Mouse (Mus musculus) right cerebral cortex, postnatal 14 days (tissue): ENCODE results near the gene Tecpr1.

Source experiments
- DNase-seq: peaks from one replicate; pipeline ENCODE4 v3.0.0; 2022

The Tecpr1 gene

DNA sequence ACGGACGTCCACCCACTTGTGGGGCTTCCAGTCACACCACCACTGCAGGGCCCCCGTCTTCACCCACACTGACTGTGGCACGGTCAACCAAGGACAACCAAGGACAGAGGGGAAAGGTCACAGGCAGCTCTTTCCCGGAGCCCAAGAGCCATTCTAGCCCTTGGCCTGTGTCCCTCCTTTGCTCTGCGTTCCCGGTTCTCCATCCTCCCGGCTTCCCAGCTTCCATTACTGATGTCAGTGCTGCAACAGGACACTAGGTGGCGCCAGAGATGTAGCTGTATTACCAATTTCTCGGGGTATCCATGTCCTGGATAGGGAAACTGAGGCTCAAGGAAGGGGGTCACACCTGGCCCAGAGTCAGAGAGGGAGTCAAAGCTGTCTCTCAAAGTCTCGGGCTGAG, 15.9 kb downstream of the Tecpr1 start:
- peak; percentile 62 for DNase-seq

DNA sequence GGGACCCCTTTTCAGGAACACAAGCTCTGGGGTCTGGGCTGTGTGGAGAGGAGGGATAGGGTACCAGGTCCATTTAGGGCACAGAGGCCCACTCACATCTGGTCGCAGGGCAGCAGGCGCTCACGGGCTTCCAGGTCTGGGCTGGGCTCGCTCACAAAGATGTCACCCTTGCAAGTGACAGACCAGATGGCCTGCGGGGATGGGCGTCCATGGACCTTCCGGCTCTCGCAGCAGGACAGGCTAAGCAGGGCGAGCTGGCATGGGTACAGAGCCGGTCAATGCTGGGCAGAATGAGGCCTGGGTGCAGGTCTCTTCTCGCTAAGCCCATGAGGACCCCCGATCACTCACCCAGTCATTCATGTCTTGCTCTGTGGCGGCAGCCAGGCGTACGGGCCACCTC, 17.3 kb downstream of the Tecpr1 start:
- DNase-seq, result no peak

- DNase-seq, result no peak
Measured at GRCm38 (mm10) chr5:144204911-144205310, 18.5 kb downstream of the Tecpr1 start.

DNA sequence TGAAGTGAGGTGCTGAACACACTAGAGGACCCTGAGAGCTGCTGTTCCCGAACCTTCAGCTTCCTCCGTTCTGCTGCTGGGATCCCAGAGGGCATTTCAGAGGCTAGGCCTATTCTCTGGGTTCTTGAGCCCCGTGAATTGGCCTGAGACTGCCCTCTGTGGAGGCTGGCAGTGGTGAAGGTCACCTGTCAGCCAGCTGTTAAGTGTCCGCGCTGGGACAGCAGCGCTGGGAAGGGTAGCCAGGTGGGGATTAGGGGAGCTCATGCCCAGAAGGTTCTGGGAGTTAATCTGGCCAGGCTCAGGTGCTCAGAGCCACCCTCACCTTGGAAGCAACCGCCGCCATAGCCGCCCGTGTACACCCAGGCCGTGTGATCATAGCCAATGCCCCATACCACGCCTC, 19.1 kb downstream of the Tecpr1 start:
- no peak for DNase-seq

GRCm38 (mm10) chr5:144203398-144203959, 19.9 kb downstream of the Tecpr1 start:
- no peak for DNase-seq

GRCm38 (mm10) chr5:144202430-144202829, 21.0 kb downstream of the Tecpr1 start:
- no peak for DNase-seq

- DNase-seq, result no peak
Measured at GRCm38 (mm10) chr5:144200616-144201015, 22.8 kb downstream of the Tecpr1 start.

DNA sequence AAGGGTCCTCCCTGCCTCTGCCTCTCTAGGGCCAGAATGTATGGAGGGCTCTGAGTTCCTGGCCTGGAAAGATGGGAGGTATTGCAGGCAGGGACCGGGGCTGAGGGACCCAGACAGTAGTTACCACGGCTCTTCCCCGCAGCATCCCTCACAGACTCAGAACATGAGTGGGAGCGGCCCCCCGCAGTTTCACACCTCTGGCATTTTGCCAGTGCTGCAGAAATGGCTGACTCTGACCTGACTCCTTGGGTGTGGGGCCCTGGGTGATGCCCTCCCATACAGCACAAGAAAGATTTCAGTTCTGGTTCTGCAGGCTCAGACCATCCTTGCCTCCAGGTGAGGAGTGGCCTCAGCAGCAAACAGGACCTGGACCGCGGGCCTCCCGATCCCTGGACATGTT, 27.8 kb downstream of the Tecpr1 start:
- no peak for DNase-seq

GRCm38 (mm10) chr5:144194416-144194815, 29.0 kb downstream of the Tecpr1 start:
- DNase-seq, result no peak

DNA sequence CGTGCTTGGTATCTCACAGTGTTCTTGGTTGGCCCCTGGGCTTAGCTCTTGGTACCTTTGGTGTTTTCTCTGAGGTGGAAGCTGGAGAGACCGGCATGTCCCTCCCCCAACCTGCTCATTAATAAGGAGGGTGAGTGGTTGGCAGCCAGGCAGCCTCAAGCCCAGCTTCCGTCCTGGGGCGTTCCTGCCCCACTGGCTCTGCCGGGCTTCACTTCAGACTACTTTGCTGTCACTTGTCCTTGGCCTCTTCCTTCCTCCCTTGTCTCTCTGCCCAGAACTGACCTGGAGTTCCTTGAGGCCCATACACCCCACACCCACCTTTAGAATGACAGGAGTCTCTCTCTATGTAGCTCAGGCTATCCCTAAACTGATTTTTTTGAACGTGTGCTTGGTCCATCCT, 30.7 kb downstream of the Tecpr1 start:
- DNase-seq, result no peak

GRCm38 (mm10) chr5:144191026-144191425, 32.4 kb downstream of the Tecpr1 start:
- DNase-seq, result no peak

DNA sequence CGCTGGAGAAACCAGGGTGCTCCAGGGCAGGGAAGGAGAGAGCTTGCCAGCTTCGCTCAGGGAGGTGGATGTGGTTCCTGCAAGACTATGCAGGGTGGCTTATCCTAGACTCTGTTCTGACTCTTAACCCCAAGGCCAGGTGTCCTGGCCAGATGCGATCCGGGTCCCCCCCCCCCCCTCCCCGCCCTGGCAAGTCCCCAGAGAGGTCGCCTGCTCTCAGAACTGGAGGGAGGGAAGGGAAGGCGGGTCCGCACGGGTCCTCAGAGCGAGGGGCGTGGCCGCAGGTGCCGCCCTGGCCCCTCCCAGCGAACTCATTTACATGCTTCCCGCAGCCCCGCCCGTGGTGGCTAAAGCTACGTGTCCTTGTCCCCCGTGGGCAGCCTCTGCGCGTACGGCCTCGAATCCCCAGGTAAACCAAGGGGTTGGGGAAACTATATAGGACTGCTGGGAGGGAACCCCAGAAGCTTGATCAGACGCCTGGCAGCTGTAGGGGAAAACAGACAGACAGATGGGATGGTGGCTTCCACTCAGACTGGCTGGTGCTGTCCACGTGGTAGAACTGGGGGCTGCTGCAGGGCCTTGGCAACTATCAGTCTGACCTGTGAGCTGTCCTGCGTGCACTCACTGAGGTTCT, 33.3 kb downstream of the Tecpr1 start, which contains the start of gene Bhlha15:
Bhlha15 (plus strand) TSS at position 337 of the 634 bp plus-strand sequence.
- DNase-seq, result no peak

GRCm38 (mm10) chr5:144189327-144189726, 34.1 kb downstream of the Tecpr1 start:
- DNase-seq, result no peak

DNA sequence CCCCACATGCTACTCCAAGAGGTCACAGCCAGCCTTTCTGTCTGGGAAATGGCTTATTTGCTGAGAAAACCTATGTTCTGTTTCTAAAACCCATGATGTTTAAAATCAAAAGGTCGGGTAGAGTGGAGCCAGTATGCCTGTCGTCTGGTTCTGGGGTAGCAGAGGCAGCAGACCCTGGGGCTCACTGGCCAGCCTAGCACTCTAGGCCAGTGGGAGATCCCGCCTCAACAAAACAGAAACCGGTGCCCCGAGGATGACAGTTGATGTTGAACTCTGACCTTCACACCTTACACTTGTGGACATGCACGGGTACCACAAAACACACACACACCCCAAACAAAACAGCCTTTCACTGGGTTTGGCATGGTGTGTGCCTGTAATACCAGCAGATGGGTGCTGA, 35.0 kb downstream of the Tecpr1 start:
- DNase-seq, result no peak

- DNase-seq, result no peak
Measured at GRCm38 (mm10) chr5:144184350-144185045, 38.9 kb downstream of the Tecpr1 start.

- DNase-seq, result no peak
Measured at GRCm38 (mm10) chr5:144183647-144184335, 39.6 kb downstream of the Tecpr1 start.

- no peak for DNase-seq
Measured at GRCm38 (mm10) chr5:144183248-144183559, 40.2 kb downstream of the Tecpr1 start.

DNA sequence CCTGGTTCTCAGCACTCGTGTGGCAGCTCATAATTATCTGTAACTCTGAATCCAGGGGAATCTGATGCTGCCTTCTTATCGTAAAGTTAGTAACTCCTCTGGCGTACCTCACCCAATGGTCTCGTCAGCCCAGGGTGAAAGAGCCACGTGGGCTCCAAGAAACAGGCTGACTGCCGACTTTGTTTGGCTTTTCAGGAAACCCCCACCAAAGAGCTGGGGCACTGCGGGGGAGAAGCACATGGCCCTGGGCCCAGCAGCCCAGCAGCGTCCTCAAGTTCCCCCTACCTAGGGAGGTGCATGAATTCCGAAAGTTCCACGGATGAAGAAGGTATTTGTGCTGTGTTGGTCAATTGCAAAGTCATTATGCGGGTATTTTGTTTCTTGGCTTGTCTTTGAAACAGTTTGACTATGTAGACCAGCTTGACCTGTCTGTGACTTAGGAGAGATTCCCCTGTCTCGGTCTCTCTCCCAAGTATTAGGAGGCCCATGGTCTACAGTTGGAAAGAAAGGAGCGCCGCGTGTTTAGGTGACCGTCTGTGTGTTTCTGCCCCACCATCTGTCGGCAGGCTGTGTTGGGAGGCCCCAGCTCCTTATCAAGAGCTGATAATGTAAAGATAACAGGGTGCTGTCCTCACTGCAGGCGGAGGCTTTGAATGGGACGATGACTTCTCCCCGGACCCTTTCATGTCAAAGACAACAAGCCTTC, 40.7 kb downstream of the Tecpr1 start:
- DNase-seq, result no peak

GRCm38 (mm10) chr5:144181249-144181648, 42.2 kb downstream of the Tecpr1 start:
- no peak for DNase-seq

DNA sequence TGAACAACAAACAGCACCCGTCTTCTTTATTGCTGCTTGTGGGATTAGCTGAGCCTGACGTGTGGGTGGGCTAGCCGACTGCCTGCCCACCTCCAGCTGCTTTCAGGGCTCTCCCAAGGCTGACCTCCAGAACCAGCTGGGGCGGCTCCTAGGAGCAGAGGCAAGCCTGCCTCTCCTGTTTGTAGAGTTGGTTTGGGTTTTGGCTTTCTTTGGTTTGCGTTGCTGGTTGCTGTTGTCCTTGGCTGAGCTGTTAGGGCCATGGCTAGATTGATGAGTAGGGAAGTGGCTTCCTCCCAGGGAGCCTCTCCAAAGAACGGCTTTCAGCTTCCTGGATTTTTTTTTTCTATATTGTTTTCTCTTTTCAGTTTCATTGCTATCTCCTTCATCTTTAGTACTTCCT, 45.2 kb downstream of the Tecpr1 start:
- no peak for DNase-seq

GRCm38 (mm10) chr5:144173648-144174047, 49.8 kb downstream of the Tecpr1 start:
- no peak for DNase-seq

- DNase-seq, result no peak
Measured at GRCm38 (mm10) chr5:144169275-144169975, 54.0 kb downstream of the Tecpr1 start.

DNA sequence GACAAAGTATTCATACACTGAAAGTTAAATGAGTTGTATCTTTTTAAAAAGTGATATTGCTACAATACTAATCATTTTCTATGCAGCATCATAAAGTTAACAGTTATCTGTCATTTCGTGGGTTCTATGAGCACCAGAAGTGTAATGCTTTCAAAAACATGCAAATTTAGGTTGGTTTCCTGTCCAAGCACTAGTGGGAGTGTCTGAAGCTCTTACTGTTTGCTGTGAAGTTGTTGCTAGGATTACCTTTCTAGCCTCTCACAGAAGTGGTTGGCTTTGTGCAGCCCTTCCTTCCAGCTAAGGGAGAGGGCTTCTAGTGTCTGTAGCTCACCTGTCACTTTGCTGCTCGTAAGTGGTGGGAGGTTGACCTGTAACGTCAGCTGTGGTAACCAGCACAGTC, 57.7 kb downstream of the Tecpr1 start:
- DNase-seq, result no peak
